Mouse (Mus musculus) skeletal muscle tissue, adult 2 months (tissue): ENCODE data around the gene Fam126a.
A peak's percentile ranks its signal among the peaks of the same experiment; 100 is the strongest.

Source experiments
- DNase-seq: peaks from one replicate; pipeline ENCODE4 v3.0.0-alpha.2; 2012; ENCODE audit warnings: low read depth, low spot score

Fam126a gene

DNA sequence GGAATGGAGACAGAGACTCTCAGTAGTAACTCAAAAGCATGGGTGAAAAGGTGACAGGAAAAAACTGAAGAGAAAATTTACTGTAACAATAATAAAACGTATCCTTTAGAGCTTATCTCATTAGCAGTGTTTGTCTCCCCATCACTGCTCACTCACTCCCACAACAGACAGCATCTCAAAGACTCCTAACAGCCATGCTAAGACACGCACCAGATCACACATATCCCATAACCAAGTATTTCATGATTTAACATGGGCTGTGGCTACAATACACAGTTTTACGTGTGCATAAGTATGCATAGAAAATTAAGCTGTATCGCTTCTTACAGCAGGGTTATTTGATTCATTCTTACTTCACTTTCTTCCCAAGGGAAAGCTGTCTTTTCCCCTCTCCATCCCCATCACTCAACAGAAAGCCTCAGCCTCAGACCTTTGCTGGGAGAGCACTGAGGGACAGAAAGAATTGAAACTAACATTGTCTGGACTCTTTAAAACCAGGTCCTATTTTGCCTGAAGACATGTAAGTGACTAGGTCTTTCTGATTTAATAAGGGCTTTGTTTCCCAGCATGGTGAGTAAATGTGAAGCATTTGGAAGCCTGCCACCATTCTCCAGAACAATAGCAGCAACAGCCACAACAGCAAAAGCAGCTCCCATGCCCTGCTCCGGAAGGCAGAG is 37.5 kb downstream of the Fam126a start:
- DNase-seq = peak; percentile 36

DNA sequence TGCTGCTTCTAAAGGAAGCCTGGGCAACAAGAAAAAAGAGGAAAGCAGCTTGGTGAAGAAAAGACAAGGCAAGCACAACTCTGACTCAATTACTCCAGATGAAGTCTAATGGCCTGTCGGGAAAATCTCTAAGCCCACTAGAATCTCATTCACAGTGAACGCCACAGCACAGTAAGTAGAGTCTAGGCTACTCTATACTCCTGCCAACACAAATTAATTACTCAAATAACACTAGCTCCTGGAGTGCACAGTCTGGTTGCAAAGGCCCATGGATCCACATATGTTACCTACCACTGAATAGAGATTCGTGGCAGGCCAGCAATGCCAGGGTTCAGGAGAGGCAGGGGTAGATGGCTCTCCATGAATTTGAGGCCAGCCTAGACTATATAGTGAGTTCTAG is 40.5 kb downstream of the Fam126a start:
- DNase-seq = no peak

DNA sequence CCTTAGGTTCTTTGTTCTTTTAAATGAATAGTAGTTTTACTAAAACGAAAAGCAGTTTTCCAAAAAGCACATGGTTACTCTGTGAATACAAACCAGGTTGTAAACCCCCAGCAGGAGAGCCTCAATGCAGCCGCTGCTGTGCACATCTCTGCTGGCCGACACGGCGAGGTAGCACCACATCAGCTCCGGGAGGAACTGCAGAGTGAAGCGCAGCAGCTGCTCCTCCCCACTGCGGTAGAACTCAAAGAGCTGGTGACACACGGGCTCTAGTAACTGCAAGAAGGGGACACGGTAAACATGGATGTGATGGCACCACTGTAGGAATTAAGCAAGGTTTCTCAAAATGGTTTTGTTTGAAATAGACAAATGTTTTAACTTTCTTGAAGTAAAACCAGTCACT is 42.7 kb downstream of the Fam126a start:
- no peak for DNase-seq

DNA sequence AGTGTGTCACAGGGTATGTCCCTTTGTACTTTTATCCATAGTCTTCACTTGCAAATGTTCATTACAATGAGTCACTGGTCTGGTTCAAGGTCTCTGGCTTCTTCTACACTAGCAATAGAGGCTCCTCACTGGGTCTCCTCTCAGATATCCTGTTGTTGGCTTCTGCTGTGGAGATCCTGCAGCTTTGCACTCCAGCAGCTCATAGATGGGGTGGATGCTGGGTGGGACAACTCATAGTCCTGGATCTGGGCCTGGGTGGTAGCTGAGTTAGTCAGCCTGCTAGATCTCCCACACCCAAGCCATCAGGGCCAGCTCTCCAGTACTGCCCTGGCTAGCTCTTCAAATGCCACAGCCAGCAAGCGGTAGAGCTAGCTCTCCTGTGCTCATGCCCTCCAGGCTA is 48.4 kb downstream of the Fam126a start:
- DNase-seq = peak; percentile 16

DNA sequence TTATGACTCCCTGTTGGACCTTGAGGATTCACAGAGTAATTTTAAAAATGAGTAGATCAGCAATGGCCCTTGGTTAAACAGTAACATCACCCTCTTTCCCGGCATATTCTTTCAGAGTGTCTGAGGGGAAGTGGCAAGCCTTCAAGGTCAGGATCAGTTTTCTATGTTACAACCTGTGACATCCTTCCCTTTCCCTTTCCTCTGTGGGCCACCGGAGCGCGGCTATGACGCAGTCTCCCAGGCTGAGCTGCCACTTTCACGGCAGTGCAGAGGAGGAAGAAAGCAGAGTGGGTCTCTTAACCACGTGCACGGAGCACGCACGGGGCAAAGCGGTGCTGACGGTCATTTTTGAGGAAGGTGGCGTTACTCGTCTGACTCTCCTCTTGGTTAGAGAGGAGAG is 52.0 kb downstream of the Fam126a start:
- no peak for DNase-seq

DNA sequence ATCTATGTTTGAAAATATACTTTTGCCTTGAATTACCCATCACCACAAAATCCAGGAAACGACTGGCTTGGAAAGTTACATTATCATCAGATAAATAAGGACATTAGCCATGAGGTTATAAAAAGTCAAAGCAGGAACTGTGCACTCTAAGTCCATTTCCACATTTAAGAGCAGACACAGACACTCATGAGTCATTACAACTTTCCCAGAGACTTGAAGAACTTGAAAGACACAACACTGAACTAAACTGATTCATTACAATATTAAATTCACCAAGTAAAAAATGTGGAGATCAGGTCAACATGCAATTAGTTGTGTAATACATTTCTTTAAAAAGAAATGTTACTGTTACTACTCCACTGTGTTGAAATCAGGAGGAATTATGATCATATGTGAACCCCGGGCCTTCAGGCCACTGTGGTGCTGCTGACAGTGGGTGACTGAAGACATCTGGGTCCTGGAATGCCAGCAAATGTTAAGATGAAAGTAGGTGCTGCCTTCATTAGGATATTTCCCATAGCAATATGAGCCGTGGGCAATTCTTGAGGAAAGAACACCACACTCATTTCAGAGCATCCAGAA is 55.4 kb downstream of the Fam126a start:
- DNase-seq = no peak

DNA sequence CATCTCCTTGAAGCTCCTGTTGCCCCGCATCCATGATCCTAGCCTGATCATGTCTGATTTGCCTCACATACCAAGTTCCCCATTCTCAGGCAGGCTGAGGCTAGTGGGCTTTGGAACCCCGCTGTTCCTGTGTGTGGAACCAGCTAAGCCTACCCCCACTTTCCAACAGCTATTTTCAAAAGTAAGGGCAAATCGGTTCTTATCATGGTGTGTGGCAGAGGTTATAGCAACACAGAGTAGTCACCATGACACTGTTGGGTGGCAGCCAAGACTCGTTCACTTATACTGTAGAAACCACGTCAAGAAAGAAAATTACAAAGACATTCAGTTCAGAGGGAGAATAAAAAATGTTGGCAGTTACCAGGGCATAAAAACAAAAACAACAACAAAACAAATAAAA is 62.8 kb downstream of the Fam126a start:
- no peak for DNase-seq

DNA sequence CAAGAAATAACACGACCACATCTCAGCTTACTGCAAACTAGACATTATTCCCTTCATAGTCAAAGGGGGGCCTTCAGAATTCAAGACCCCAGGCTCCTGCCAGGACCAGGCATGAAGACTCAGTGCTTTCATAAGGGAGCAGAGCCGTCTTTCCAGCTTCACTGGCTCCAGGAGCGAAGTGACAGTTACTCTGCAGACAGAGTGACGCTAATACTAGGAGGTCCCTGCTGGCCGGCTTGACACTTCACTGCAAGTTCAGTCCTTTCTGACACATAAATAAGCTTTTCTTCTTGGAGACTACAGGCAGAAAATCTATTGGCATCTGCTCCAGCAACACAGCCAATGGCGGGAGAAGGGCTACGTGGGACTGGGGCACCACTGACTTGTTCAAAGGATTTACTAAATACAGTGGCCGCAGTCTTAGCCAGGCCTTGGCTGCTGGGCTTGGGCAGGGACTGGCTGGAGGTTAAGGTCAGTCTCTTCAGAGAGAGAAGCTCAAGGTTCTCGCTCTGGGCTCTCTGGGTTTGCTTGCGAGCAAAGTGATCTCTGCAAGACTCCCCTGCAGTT is 65.8 kb downstream of the Fam126a start:
- no peak for DNase-seq

DNA sequence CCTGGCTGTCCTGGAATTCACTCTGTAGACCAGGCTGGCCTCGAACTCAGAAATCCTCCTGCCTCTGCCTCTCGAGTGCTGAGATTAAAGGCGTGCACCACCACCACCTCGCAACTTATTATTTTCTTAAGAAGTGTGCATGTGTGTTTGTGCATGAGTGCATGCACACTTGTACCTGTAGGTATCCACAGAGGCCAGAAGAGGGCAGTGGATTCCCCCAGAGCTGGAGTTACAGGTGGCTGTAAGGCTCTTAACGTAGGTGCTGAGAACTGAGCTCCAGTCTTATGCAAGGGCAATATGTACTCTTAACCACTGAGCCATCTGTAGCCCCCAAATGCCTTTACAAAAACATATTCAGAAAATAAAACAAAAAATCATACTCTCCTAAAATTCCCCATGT is 77.4 kb downstream of the Fam126a start:
- DNase-seq = no peak

DNA sequence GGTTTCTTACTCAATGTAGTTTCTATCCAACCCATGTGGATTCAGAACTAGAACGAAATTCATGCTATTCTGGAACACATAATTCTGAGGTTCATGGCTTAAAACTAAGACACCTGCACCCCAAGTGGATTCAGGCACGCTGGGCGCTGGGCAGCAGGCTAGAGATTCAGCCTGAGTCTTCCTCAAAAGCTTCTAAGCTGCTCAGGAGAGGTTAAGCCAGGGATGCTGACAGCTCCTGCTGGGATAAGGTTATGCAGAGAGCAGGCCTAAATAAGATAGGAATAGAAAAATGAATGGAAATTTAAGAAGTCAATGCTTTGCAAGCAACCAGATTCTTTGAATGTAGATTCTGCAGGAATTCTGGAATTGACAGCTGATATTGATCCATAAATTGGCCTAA is 82.4 kb downstream of the Fam126a start:
- no peak for DNase-seq

DNA sequence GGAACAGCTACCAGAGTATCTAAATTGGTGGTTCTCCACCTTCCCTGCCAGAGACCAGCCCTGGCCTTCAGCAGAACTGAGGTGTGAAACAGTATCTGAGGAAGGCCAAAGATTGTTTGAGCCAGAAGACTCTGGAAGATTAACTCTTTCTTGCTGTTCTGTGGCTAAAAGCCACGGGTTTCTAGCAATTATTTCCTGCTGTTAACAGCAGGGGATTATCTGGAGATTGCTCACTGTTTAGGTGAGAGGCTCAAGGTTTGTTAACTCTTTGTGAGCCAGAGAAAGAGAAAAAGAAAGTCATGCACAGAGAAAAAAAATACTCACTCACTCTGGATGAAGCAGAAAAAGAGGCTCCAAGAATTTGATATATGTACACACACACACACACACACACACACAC is 85.4 kb downstream of the Fam126a start:
- DNase-seq = no peak

DNA sequence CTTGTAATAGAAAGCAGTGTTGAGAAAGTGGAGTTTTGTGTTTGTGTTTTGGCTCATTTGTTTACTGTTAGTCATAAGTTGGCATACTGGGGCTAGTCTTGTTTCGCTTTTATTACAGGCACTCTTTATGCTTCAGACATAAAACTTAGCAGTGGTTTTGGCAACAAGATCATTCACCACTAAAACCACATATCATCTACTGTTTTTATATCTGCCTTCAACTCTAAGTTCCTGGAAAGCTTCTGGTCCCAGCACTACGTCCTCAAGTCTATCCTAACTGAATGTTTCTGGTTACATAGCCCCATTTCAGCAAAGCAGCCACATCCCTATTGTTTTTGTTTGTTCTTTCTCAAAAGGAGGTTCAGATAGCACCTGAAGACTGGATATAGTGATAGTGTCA is 87.0 kb downstream of the Fam126a start:
- DNase-seq = no peak

DNA sequence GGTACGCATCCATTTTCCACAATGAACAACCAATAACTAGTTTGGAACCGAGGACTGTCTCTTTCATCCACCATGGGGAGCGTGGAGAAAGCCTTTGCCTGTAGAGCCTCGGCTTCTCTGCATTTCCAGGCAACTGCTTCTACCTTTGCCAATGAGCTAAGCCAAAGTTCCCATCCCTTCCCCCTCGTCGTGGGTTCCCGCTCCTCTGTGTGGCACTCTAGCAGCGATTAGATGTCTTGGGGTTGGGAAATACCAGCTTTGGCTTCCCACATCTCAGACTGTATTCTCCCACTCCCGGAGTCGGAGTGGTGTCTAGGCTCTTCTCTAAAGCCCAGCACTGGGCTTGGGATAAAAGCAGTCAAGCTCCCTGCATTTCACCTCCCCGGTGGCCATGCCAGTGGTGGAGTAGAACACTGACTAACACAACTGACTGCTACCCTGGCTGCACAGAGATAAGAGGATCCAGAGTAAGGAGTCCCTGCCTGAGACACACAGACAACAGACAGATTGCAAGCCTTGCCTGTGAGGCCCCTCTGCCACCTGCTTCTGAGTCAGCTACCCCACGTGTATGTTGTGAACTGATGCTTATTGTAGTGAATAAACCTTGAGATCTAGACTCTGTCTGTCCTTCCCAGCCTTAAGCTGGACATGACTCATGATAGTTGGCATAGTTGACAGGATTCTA is 106.9 kb downstream of the Fam126a start:
- DNase-seq = peak; percentile 7

DNA sequence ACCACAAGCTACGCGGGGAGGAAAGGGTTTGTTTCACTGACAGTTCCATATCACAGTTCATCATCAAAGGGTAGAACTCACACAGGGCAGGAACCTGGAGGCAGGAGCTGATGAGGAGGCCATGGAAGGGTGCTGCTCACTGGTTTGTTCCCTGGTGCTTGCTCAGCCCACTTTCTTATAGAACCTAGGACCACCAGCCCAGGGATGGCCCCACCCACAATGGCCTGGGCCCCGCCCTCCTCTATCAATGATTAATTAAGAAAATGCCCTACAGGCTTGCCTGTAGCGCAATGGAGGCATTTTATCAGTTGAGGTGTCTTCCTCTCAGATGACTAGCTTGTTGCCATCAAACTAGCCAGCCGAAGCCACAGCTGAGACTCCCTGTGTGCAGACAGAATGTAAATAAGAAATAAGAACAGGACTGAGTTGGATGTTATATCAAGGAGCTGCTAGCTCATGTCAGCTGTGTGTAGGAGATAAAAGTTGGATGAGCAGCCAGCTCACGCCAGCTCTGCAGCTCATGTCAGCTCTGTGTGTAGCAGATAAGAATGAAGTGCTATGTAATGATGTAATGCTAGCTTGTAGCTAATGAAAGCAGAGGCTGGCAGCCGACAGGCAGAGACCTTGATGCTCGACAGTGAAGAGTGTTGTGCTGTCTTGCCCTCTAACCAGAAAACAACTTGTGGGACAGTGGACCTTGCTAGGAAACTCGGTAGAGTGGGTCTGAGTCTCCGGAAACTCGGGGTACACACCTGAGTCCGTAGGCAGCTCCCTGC is 107.8 kb downstream of the Fam126a start:
- peak; percentile 23 for DNase-seq

DNA sequence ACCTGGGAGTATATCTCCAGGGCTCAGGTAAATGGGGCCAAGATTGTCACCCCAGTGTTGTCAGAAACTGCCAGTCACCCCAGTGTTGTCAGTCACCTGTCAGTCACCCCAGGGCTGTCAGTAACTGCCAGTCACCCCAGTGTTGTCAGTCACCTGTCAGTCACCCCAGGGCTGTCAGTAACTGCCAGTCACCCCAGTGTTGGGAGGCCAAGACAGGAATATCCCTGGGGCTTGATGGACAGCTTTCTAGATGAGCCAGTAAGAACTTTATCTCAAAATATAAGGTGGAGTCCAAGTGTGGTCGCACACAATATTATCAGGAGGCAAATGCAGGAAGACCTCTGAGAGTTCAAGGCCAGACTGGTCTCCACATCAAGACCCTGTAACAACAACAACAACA is 109.2 kb downstream of the Fam126a start:
- no peak for DNase-seq

DNA sequence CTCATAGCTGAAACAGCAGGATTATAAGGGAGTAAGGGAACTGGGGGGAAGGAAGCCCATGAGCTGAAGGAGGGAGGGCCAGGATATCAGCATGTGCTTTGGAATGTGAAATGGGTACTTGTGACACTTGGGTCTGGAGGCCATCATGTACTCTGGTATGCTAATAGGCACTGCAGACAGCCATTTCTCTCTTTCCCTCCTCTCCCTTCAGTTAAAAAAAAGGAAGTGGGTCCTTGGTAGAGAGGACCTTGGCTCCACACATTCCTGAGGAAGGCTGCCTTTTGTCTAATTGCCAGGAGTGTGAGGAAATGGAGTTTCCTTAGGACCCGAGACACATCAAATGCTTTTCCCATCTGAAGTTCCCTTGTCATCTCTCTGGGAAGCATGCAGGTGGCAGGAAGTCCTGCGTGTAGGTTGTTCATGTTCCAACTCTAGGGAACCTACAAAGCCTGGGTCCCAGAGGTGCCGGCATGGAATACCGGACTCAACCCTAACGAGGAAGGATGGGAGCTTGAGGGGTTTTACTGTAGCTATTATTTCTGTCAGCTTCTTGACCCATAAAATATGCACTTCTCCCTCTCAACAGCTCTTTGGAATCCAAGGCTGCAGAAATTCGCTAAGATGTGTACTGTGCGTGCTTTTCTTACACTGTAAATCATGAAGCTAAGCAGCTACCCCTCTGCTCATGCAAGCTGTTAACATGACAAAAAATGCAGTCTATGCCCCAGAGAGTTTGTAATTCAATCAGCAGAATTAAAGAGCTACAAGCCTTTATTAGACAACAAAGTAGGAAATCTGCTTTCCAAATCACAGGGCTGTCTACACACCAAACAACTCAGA is 110.4 kb downstream of the Fam126a start:
- no peak for DNase-seq

DNA sequence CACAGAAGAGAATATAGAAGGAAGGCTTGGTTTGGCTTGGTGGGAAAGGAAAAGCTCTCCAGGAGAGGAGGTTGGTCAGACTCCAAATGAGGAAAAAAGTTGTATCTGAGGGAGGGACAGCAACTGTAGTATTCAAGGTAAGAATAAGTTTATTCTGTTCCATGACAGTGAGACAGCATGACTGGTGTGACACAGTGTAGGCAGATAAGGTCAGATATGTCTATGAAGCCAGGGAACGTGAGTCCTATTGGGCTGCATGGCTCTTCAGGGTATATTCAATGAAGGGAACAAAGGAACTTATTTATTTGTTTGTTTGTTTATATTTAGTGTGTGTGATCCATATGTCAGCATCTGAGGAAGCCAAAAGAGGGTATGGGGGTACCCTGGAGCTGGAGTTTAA is 113.2 kb downstream of the Fam126a start:
- DNase-seq = no peak

DNA sequence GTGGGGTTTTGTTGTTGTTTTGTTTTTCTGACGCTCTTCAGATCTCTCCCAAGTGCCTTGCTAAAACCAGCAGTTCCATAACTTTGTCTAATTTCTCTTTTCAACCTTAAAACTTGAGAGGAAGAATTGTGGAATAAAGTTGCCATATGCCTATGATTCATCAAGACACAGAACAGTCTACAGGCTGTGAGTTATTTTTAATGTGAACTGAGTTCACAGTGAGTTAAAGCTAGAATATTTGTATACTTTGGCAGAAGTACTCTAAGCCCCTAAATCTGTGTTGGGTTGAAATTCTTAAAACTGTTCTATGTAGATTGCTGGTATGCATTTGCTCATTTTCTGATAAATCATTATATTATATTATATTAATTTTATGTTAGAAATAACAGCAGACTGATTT is 118.9 kb downstream of the Fam126a start:
- DNase-seq = no peak

DNA sequence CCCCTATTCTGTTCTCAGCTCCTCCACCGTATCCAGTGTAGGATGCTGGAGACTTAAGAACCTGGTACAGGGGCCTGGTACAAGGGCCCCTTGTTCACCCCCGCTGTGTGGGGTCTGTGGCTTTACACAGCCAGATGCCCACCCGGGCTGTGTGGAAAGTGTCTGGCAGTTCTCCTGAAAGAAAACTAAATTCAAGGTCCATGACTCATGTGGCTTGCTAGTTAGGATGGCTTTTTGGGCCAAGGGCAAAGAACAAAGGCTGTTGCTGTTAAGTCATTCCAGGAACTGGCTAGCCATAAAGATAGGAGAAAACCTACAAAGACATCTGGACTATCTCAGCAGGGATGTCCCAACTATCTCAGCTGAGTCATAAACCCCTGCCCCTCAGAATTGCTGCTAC is 121.2 kb downstream of the Fam126a start:
- DNase-seq = no peak

DNA sequence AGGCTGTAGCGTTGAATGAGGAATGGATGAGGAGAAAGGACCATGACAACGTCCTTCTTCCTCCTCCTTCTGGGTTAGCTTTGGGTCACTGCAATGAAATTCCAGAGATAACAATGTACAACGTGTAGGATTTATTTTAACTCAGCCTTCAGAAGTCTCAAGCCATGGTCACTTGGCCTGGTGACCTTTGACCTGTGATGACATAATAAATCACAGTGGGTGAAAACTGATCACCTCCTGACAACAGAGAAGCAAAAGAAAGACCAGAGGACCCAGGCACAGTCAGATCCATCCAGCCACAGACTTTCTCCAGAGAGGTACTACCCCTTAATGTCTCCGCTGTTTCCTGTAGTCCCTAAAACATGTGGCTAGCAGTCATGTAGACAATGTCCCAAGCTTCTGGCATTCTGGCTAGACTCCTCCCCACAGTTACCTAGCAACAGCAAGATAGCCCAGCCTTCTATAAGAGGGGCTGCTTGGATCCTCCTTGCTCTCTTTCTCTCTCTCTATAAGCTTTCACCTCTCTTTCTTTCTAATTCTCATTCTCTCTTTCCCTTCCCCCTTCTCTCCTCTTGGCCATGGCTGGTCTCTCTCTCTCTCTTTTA is 121.9 kb downstream of the Fam126a start:
- DNase-seq = no peak

DNA sequence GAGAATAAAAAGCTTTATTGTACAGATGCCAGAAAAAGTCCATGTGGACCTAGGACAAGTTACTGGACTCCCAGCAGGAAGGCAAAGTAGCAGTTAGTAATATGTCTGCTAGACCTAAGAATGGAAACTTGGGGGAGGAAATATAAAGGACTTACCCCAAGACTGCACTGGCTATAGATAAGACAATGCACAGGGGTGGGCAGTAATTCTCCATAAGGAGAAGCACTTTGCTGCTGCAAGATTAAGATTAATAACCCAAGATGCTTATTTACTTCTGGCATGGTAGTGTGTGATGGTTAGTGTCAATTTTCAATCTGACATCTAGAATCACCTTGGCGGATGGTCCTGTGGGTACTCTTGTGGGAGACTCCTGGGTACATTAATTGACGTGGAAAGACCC is 128.3 kb downstream of the Fam126a start:
- no peak for DNase-seq
